Mouse (Mus musculus): ENCODE results near the gene Il33. TPM values are rescaled to one million over a fixed set of nuclear protein-coding genes. Genes with fewer than 3 reads are reported as not detected.

Il33 gene
- total RNA-seq, 1 experiment from 2014 or later, result 12.7 TPM

GRCm38 (mm10) chr19:30000406-30001365 is 75.8 kb downstream of the Il33 start:
- DNase-seq, result no peak

- DNase-seq, result no peak
Observed at GRCm38 (mm10) chr19:30001550-30001949, 76.6 kb downstream of the Il33 start.

GRCm38 (mm10) chr19:30003621-30004020 is 78.7 kb downstream of the Il33 start, which contains the start of gene Trpd52l3:
Gene Trpd52l3, plus strand, starts transcription at chr19:30003790.
- DNase-seq, result no peak

- no peak for DNase-seq
Observed at GRCm38 (mm10) chr19:30006371-30006770, 81.5 kb downstream of the Il33 start.

Other genes with a start within 250 kb of the Il33 start
- gene Mlana, start 227.3 kb upstream of the Il33 start, total RNA-seq (2021), result not detected in 2 replicates
- 16.4 and 16.6 TPM in 2 replicates for gene 9930021J03Rik, start 119.1 kb upstream of the Il33 start, total RNA-seq (2021)
- 13.4 and 16.7 TPM in 2 replicates for gene Ranbp6, start 112.1 kb upstream of the Il33 start, total RNA-seq (2021)
- not detected in 2 replicates for gene Trpd52l3, start 78.7 kb downstream of the Il33 start, total RNA-seq (2021)
- 42.1 and 43.6 TPM in 2 replicates for gene Uhrf2, start 105.4 kb downstream of the Il33 start, total RNA-seq (2021)